In the genomic region with DNA sequence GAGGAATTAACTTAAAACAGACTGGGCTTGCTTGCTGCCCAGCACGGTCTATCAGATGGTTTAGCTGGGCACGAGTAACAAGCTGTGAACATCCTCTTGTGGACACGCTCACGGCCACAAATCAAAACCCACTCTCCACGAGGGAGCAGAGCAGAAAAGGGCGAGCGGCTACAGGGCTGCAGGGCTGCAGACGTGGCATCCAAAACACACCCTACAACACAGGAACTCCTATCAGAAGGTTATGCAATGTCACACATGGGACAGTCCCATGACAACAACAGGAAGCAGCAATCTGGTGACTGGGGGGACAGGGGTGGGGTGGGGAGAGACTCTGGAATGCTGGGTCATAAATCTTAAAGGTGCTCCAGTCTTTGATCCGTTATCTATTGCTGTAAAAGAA, we compare ENCODE assay signal across 8 mouse cellular contexts. TPM values are rescaled to one million over a fixed set of nuclear protein-coding genes. Genes with fewer than 3 reads are reported as not detected.
DNase-seq lines count a peak whose midpoint lies in the region; ATAC-seq and TF ChIP-seq lines count a peak whose summit lies in the region.

No protein-coding gene starts in this region.

- H3K4me2 ChIP-seq in heart, embryonic 15.5 days = no peak overlapping the region
- H3K4me2 ChIP-seq in limb, embryonic 12.5 days = no peak overlapping the region

- H3K36me3 ChIP-seq in heart, embryonic 15.5 days = no peaks in the 10 kb centered on the region
- no peaks in the 10 kb centered on the region for H3K36me3 ChIP-seq in limb, embryonic 12.5 days
- no peaks in the 10 kb centered on the region for H3K36me3 ChIP-seq in thymus, adult 2 months (ENCODE audit: control insufficient read depth, insufficient read depth, low read length)

- H3K27ac ChIP-seq in heart, embryonic 15.5 days = peak overlapping the region; percentile 8; the same call in 1 of the 2 replicates
- H3K27ac ChIP-seq in limb, embryonic 12.5 days = 0 out of 2 replicates have a peak overlapping the region, but pooled peaks have one; percentile 45
- no peak overlapping the region for H3K27ac ChIP-seq in thymus, adult 2 months (ENCODE audit: control insufficient read depth, insufficient read depth, low read length)

- H3K4me3 ChIP-seq in heart, embryonic 15.5 days = no peak overlapping the region
- no peak overlapping the region for H3K4me3 ChIP-seq in limb, embryonic 12.5 days (replicated peaks)
- no peak overlapping the region for H3K4me3 ChIP-seq in thymus, adult 2 months (ENCODE audit: control insufficient read depth, insufficient read depth, low read length)

- 0 out of 2 replicates have a peak, but pooled peaks have one; percentile 49 for ATAC-seq in heart, embryonic 15.5 days (replicated peaks; ENCODE audit: insufficient number of reproducible peaks, insufficient read depth, low FRiP score, low read depth)
- no peak for ATAC-seq in limb, embryonic 12.5 days (ENCODE audit: insufficient number of reproducible peaks, insufficient read depth, low FRiP score, low TSS enrichment, low read depth)
- ATAC-seq in monocyte, adult 5-6 weeks (replicated peaks; ENCODE audit: insufficient number of reproducible peaks, low FRiP score, low TSS enrichment, poor library complexity, severe bottlenecking) = peak; percentile 92

- H3K4me1 ChIP-seq in heart, embryonic 15.5 days (replicated peaks) = peaks cover 14% of the 10 kb centered on the region
- H3K4me1 ChIP-seq in limb, embryonic 12.5 days (replicated peaks) = peaks cover 18% of the 10 kb centered on the region
- H3K4me1 ChIP-seq in thymus, adult 2 months (replicated peaks; ENCODE audit: control insufficient read depth, insufficient read depth, low read length) = no peaks in the 10 kb centered on the region; the same call in 1 of the 2 replicates

- peak; percentile 48 for DNase-seq in layer of hippocampus, adult 11-12 months (ENCODE audit: low spot score)
- DNase-seq in layer of hippocampus, adult 18-20 months (ENCODE audit: low spot score in 2 of 2) = no peak
- DNase-seq in thymus, adult 2 months = no peak
- no peak for DNase-seq in right cerebral cortex, postnatal 25 days
- DNase-seq in spleen, postnatal 14 days (ENCODE audit: low spot score in 2 of 2) = no peak

- H3K9ac ChIP-seq in heart, embryonic 15.5 days = no peak overlapping the region
- H3K9ac ChIP-seq in limb, embryonic 12.5 days (replicated peaks) = no peak overlapping the region; the same call in 1 of the 2 replicates

- WGBS in heart, embryonic 15.5 days = 46% methylated on average over 9 of the region's 9 CpGs
- 11% methylated on average over 9 of the region's 9 CpGs for WGBS in limb, embryonic 12.5 days
- 17% methylated on average over 9 of the region's 9 CpGs for WGBS in thymus, adult 2 months

- H3K27me3 ChIP-seq in heart, embryonic 15.5 days = no peaks in the 10 kb centered on the region
- no peaks in the 10 kb centered on the region for H3K27me3 ChIP-seq in limb, embryonic 12.5 days
- H3K27me3 ChIP-seq in thymus, adult 2 months (ENCODE audit: control insufficient read depth, insufficient read depth, low read length) = no peaks in the 10 kb centered on the region

- H3K9me3 ChIP-seq in heart, embryonic 15.5 days (replicated peaks) = no peaks in the 10 kb centered on the region
- no peaks in the 10 kb centered on the region for H3K9me3 ChIP-seq in limb, embryonic 12.5 days

- TF ChIP-seq CTCF in thymus, adult 2 months (IDR thresholded peaks at IDR 0.05; ENCODE audit: borderline replicate concordance, control insufficient read depth, extremely low read depth, insufficient read depth, low read length, poor library complexity) = no peak

- TF ChIP-seq POLR2A in thymus, adult 2 months (IDR thresholded peaks at IDR 0.05; ENCODE audit: control insufficient read depth, extremely low read depth, insufficient read depth, low read length, poor library complexity) = no peak

RNA-seq across cellular contexts. Expression of a gene that starts 10.1 kb away (rescaled TPM):
- total RNA-seq in layer of hippocampus, adult 18-20 months (2021) = 10 to 100 TPM; 88.6 to 88.7 TPM
- polyA plus RNA-seq in heart, embryonic 15.5 days (2015; fragmentation: Nextera tagmentation; extraction: Ambion mirVana) = 72.7 and 95.4 TPM in 2 replicates
- polyA plus RNA-seq in limb, embryonic 12.5 days (2016; fragmentation: Nextera tagmentation; extraction: Ambion mirVana) = 91.1 and 99.4 TPM in 2 replicates
- 129 to 177 TPM (median 136 TPM) in 3 replicates for total RNA-seq in monocyte, adult 5-6 weeks (2017)
- 67.8 and 78.3 TPM in 2 replicates for polyA plus RNA-seq in thymus, adult 2 months (2012; rRNA removed)
